Mouse (Mus musculus) liver, postnatal 0 days (tissue): ENCODE measurements around the gene Vps13a.

Experiments
- CTCF ChIP-seq: sonication (generic); IDR thresholded peaks from 2 replicates; pipeline ENCODE4 v1.5.1; 2016; ENCODE audit warnings: antibody characterized with exemption, low read depth
- EP300 ChIP-seq: IDR thresholded peaks from 2 replicates; pipeline ENCODE4 v1.6.1; 2016; ENCODE audit warnings: antibody characterized with exemption, low read depth, mild to moderate bottlenecking

- TF ChIP-seq CTCF (no peak), EP300 (no peak)
Measured at GRCm38 (mm10) chr19:16814848-16815247, 34.1 kb upstream of the Vps13a start.
